Mouse (Mus musculus) retina, embryonic 14.5 days (tissue): Measurements from ENCODE around the gene Mfsd2b.

Experiments
- DNase-seq: peaks from one replicate; pipeline ENCODE4 v3.0.0-alpha.2; 2015; ENCODE audit warnings: low spot score

Mfsd2b gene

DNA sequence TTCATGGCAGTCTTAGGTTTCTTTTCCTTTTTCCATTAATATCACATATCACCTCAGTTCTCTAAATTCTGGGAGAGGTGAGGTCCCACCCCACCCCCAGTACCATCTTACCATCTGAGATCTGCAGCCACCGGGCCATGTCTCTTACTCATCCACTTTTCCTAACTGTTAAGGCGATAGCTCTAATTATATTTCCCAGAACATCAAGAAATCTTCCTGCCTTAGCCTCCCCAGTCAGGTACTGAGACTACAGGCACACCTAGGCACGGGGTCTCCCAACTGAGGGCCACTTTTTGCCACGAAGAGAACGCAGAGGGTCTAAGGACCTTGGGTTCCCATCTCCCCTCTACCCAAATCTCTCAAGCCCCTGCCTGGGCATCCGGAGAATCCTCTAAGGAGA, 628 bp downstream of the Mfsd2b start:
- no peak for DNase-seq

GRCm38 (mm10) chr12:4872983-4873477, 1.1 kb downstream of the Mfsd2b start:
- DNase-seq = no peak

- DNase-seq = no peak
Observed at GRCm38 (mm10) chr12:4872273-4872672, 1.9 kb downstream of the Mfsd2b start.

DNA sequence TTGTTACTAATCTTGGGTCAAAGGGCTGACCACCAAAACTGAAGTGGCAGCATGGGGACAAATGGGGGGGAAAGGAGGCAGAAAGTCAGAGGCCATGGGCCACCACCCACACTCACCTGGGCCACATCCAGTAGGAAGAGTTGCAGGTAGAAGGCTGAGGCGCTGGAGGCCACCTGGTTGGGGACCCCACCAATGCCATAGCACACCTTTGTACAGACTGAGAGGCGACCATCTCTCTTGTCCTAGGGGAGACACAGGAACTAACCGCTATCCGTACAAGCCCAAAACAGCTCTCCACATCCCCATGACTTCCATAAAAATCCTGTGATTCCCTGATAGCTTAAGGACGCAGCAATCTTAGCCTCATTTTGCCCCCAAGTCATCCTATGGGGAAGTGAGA, 2.9 kb downstream of the Mfsd2b start:
- DNase-seq = no peak

DNA sequence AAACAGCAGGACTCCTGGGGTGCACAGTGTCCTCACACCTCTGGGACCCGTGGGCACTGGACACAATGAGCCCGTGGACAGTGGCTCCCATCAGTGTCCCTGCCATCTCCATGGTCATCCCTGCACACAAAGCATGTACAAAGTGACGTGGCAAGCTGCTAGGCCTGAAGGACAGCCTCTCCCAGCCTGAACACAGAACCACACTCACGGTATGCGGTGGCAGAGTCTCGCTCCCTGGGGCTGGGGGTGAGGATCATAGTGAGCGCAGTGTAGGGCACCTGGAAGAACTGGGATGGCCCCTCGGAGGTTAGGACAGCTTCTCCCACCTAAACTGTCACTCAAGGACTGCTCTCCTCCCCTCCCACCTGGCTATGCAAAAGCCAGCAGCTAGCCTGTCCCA, 5.2 kb downstream of the Mfsd2b start:
- no peak for DNase-seq

- no peak for DNase-seq
Observed at GRCm38 (mm10) chr12:4864338-4864690, 9.8 kb downstream of the Mfsd2b start.

GRCm38 (mm10) chr12:4863654-4864337, 10.4 kb downstream of the Mfsd2b start:
- DNase-seq = no peak

DNA sequence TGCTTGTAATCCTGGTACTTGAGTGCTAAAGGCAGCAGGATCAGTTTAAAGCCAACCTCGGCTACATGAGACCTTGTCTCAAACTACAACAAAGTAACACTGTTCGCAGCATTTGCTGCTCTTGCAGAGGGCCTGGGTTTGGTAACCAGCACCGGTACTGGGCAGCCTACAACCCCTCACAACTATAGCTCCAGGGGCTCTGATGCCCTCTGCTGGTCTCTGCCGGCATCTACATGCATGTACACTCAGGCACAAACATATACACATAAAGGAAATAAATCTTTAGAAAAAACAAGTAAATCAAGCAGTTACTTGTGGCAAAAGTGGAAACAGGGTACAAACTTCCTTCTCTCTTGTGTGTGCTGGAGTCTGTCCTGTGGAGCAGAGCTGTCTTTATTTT, 11.5 kb downstream of the Mfsd2b start:
- DNase-seq = no peak

DNA sequence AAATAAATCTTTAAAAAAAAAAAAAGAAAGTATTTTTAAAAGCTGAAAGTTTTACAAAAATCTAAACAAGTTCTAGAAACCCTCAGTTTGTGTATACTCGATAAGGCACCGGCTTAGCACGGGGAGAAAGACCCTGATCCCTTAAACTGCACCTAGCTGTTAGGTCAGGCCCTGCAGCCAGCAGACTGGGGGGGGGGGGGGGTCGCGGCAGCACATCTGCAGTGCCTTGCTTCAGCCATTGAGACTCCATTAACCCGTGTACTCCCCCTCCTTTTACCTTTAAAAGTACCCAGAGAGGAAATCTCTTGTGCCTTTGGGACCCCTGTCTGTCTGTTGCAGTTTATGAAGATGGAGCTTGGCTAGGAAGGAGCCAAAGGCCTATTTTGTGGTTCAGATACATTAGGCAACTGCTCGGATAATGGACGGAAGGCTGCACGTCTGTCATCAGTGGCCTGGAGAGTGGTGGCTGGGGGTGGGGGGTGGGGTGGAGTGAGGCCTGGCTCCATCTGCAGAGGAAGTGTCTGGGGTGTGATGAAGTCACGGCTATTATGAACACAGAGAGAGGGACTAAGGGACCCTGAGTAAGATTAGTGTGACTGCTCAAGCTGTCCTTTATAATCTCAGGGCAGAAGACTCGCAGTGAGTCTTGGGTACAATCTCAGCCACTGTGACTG, 14.8 kb downstream of the Mfsd2b start:
- DNase-seq = no peak

GRCm38 (mm10) chr12:4856834-4857233, 17.3 kb downstream of the Mfsd2b start:
- DNase-seq = no peak

DNA sequence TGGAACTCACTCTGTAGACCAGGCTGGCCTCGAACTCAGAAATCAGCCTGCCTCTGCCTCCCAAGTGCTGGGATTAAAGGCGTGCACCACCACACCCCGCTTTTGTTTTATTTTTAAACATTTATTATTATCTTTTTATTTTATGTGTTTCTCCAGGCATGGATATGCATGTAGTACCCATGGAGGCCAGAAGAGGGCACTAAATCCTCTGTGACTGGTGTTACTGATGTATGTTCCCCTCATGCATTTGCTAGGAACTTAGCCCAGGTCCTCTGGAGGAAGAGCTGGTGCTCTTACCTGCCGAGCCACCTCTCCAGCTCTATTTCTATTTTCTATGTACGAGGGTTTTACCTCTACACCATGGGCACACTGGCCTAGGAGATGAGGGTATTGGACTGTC, 18.0 kb downstream of the Mfsd2b start:
- no peak for DNase-seq

DNA sequence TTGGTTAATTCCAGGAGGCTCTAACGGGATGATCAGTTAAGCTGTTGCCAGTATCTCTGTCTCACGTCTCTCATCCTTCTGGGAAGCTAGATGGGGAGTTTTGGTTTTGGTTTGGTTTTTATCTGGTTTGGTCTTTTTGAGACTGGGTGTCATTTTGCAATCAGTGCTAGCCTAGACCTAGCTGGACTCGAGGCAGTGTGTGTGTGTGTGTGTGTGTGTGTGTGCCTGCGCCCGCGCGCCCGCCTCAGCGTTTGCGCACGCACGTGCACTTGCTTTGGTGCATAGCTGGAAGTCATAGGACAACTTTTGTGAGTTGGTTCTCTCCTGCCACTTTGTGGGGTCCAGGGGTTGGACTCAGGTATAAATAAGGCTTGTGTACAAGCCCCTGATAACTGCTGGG, 30.4 kb downstream of the Mfsd2b start:
- peak; percentile 50 for DNase-seq

- DNase-seq = peak; percentile 94
Observed at GRCm38 (mm10) chr12:4842890-4843597, 31.1 kb downstream of the Mfsd2b start, which contains the start of gene Wdcp. Gene Wdcp, plus strand, starts transcription at chr12:4843303.

DNA sequence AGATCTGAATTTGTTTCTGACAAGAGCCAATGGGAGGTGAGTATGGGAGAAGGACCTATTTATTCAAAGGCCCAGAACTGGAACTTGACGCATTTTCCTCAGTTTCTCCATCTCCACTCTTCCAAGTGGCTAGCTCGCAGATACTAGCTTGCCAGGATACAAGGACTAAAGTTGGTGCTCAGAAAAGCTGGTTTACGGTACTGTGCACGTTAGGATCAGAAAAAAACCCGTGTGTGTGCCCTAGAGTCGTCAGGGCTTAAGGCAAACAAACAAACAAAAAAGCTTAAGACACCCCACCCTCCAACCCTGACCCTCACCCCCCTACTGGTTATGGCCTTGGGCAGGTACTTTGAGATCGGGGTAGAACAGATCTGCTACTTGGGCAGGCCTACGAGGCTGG, 31.7 kb downstream of the Mfsd2b start:
- no peak for DNase-seq

- peak; percentile 67 for DNase-seq
Observed at GRCm38 (mm10) chr12:4841392-4841887, 32.7 kb downstream of the Mfsd2b start, which contains the start of gene Fkbp1b. Gene Fkbp1b, minus strand, starts transcription at chr12:4841591.

- DNase-seq = no peak
Observed at GRCm38 (mm10) chr12:4840741-4841140, 33.4 kb downstream of the Mfsd2b start.

- no peak for DNase-seq
Observed at GRCm38 (mm10) chr12:4840010-4840409, 34.1 kb downstream of the Mfsd2b start.

DNA sequence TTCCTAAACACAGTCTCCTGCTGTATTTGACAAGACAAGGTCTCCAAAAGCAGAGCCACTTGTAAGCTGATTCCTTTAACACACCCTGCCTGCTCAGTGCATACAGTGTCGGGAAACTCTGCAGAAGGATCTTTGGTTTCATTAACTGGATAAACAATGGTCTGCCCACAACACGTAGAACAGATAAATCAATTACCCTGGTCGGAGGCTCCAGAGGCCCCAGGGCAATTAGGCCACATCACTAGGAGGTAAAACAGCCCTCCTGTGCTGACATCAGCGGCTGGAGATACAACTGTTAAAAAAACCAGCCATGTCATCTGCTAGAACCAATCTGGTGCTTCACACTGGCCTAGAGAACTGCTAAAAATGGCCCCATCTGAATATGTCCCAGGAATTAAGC, 37.2 kb downstream of the Mfsd2b start:
- no peak for DNase-seq

GRCm38 (mm10) chr12:4827256-4827655, 46.9 kb downstream of the Mfsd2b start:
- no peak for DNase-seq

GRCm38 (mm10) chr12:4817361-4818101, 56.6 kb downstream of the Mfsd2b start, which contains the start of gene Sf3b6:
Gene Sf3b6, plus strand, starts transcription at chr12:4817544.
- peak; percentile 98 for DNase-seq

DNA sequence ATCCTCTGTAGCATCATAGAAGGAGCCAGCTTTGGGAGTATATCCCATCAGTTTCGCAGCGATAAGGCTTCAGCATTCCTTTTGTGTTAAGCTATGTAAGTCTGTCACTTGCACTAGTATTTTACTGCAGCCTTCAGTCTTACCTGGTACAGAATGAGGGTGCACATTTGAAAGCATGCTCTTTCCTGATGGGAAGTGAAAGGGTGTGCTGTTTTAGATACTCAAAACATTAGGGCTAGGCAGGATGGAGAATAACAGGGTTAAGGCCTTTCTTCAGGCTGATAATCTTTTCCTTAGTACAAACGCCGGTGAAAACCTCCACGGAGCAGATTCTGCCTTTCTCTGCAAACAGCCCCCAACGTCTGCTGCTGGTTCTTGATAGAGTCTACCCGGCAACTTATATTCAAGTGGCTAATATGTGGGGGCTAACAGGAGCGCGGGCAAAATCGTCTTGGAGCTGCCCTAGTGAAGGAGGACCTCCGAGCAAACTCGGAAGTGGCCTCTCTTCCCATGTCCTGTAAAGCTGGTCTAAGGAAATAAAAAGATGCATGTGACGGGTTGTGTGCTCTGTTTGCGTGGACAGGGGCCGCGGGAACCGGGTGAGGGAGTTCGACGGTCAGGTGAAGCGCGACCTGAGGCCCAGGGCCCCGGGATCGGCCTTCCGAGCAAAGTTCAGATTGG, 57.3 kb downstream of the Mfsd2b start:
- DNase-seq = no peak
